Mouse (Mus musculus) cerebellum, postnatal 4 days (tissue): ENCODE data around the gene Tex35.

Source experiments
- DNase-seq, 2 experiments: peaks; one replicate each; pipeline ENCODE4 v3.0.0; 2022; ENCODE audit warnings: low spot score in 2 of 2, mixed read lengths in 1 of 2

Tex35 gene

DNA sequence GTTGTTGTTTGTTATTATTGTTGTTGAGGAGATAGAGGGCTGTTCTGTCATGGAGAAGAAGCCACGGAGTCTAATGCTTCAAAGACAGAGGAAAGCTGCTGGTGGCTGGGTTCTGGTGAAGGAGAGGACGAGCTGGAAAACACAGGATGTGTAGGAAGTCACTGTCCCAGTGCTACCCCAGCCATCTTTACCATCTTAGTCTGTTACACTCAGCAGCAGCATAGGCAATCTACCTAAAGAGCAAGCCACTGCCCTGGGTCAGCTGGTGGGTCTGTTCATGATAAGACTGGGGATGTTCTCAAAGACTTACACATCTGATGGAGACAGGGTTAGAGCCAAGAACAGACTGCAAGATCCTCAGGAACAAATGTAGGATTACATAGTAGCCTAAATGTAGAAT lies 58.6 kb downstream of the Tex35 start:
- DNase-seq: no peak
